Mouse (Mus musculus) embryonic fibroblast, embryonic 13.5 days (primary cell): ENCODE measurements around the gene Mrgprg.

Experiments
- CTCF ChIP-seq: IDR thresholded peaks from 2 replicates; pipeline ENCODE4 v1.5.1; 2011; ENCODE audit warnings: mild to moderate bottlenecking, control low read depth, low read length, moderate library complexity, borderline replicate concordance; ENCODE audit not compliant: insufficient read depth
- POLR2A ChIP-seq: IDR thresholded peaks from 2 replicates; pipeline ENCODE4 v1.6.1; 2011; ENCODE audit warnings: low read depth, mild to moderate bottlenecking, control low read depth, low read length, moderate library complexity

DNA sequence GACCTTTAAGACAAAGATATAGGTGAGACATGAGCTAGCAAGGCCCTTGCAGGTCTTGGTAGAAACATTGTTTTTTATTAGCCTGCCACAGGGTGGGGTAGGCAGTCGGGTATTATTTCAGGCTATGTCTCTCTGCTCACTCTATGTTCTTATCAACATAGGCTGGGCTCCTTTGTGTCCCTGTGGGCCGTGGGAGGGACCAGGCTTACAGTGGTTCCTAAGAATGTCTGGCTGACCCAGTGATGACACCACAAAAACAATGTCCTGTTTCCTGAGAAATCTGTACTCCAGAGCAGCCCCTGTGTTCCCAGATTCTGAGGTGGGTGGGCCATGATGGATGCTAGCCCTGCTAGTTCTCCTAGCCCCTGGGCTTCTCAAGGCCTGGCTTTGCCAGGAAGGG lies 10.6 kb upstream of the Mrgprg start:
- TF ChIP-seq CTCF (no peak), POLR2A (no peak)
